Mouse (Mus musculus) midbrain, embryonic 14.5 days (tissue): ENCODE results near the gene Ctse. TPM values are rescaled to one million over a fixed set of nuclear protein-coding genes. Genes with fewer than 3 reads are reported as not detected.

Experiments used
- ATAC-seq: fragments of 200-750 bp; cut with Nextera tagmentation; 2 replicates; pipeline ENCODE4 v1.8.0; 2017; ENCODE audit warnings: moderate number of reproducible peaks, moderate library complexity; ENCODE audit not compliant: low FRiP score, low TSS enrichment
- DNase-seq: peaks from one replicate; pipeline ENCODE4 v3.0.0-alpha.2; 2015
- H3K27ac ChIP-seq: fragments of 300-500 bp; sonication (generic); replicated peaks from 2 replicates; pipeline ENCODE4 v1.5.1; 2014; ENCODE audit warnings: mild to moderate bottlenecking, low read depth, low read length, moderate library complexity
- H3K27me3 ChIP-seq: fragments of 300-500 bp; sonication (generic); 2 replicates; pipeline ENCODE4 v1.6.1; 2014; ENCODE audit warnings: low read length, control low read depth, mixed read lengths; ENCODE audit not compliant: control insufficient read depth, insufficient read depth
- H3K36me3 ChIP-seq: fragments of 300-500 bp; sonication (generic); 2 replicates; pipeline ENCODE4 v1.6.1; 2014; ENCODE audit warnings: low read length, control low read depth; ENCODE audit not compliant: control insufficient read depth, insufficient read depth
- H3K4me1 ChIP-seq: fragments of 300-500 bp; sonication (generic); 2 replicates; pipeline ENCODE4 v1.6.1; 2014; ENCODE audit warnings: mild to moderate bottlenecking, antibody characterized with exemption, low read length, control low read depth; ENCODE audit not compliant: control insufficient read depth, insufficient read depth
- H3K4me2 ChIP-seq: fragments of 300-500 bp; sonication (generic); 2 replicates; pipeline ENCODE4 v1.6.1; 2014; ENCODE audit warnings: mild to moderate bottlenecking, low read length, moderate library complexity
- H3K4me3 ChIP-seq: fragments of 300-500 bp; sonication (generic); replicated peaks from 2 replicates; pipeline ENCODE4 v1.5.1; 2014; ENCODE audit warnings: low read depth, low read length
- H3K9ac ChIP-seq: fragments of 300-500 bp; sonication (generic); replicated peaks from 2 replicates; pipeline ENCODE4 v1.6.1; 2014; ENCODE audit warnings: mild to moderate bottlenecking, low read length, moderate library complexity
- H3K9me3 ChIP-seq: fragments of 300-500 bp; sonication (generic); 2 replicates; pipeline ENCODE4 v1.6.1; 2016; ENCODE audit warnings: low read length, control low read depth, mixed read lengths; ENCODE audit not compliant: control insufficient read depth
- WGBS: fragments of 180-500 bp; shearing (Covaris S2); extraction: QIAGEN DNeasy Blood & Tissue Kit; methylation state at CpG from one replicate; pipeline ENCODE4 v1.1.7; 2014; 5-methylcytosine and 5-hydroxymethylcytosine counted together
- polyA plus RNA-seq: library from polyadenylated mRNA; unstranded; fragments of >200 nt; fragmentation: Nextera tagmentation; extraction: Ambion mirVana; gene quantifications from 2 replicates; pipeline ENCODE4 v1.2.1, GENCODE M21; 2014

The Ctse gene
- polyA plus RNA-seq, 1 experiment from 2014 or later: not detected

GRCm38 (mm10) chr1:131699642-131700041, 61.5 kb downstream of the Ctse start:
- Histone ChIP-seq H3K4me1 (no peaks in the 10 kb centered on the region), H3K4me3 (no peak overlapping the region), H3K4me2 (no peak overlapping the region), H3K27me3 (no peaks in the 10 kb centered on the region), H3K36me3 (no peaks in the 10 kb centered on the region), H3K9me3 (no peaks in the 10 kb centered on the region), H3K27ac (no peak overlapping the region), H3K9ac (no peak overlapping the region)
- WGBS: 87% methylated on average over 4 of the region's 4 CpGs
- ATAC-seq (no peak), DNase-seq (no peak)

GRCm38 (mm10) chr1:131700447-131700846, 62.3 kb downstream of the Ctse start:
- Histone ChIP-seq H3K4me3 (no peak overlapping the region), H3K9ac (no peak overlapping the region), H3K9me3 (no peaks in the 10 kb centered on the region), H3K36me3 (no peaks in the 10 kb centered on the region), H3K4me1 (no peaks in the 10 kb centered on the region), H3K27ac (no peak overlapping the region), H3K4me2 (no peak overlapping the region), H3K27me3 (no peaks in the 10 kb centered on the region)
- DNase-seq (no peak), ATAC-seq (no peak)
- WGBS: 75% methylated on average over 5 of the region's 5 CpGs

- Histone ChIP-seq H3K27me3 (no peaks in the 10 kb centered on the region), H3K4me3 (no peak overlapping the region), H3K36me3 (no peaks in the 10 kb centered on the region), H3K4me1 (no peaks in the 10 kb centered on the region), H3K27ac (no peak overlapping the region), H3K4me2 (no peak overlapping the region), H3K9ac (no peak overlapping the region), H3K9me3 (no peaks in the 10 kb centered on the region)
- WGBS: 88% methylated on average over 5 of the region's 5 CpGs
- ATAC-seq (no peak), DNase-seq (no peak)
Measured at GRCm38 (mm10) chr1:131701391-131701790, 63.3 kb downstream of the Ctse start.

DNA sequence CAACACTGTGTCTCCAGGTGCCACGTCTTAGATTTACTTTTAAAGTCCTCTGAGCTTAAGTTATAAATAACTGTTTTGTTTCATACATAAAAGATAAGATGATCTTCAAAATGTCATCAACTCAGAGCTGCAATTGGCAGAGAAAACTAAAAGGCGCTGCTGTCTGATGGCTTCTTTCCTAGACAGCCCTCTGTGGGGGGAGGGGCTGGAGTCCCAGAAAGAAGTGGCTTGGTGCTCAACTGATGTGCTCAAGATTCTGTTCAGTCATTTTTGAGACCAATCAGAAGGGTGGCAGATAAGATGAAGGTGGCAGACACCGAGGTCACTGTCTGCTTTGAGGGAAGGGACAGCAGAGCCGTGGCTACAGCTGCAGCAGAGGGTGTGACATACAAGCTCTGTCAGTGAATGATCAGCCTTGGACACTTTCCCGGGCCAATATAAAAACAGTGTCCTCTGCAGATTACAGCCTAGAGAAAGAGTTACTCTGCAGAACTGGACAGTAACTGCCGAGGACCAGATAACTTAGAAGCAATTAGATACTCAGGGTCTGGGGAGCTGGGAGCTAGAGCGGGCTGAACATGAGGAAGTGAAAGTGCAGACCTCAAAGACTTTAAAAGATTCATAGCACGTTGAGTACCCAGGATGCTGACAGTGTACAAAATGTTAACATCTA, 64.1 kb downstream of the Ctse start:
- Histone ChIP-seq H3K36me3 (no peaks in the 10 kb centered on the region), H3K27me3 (no peaks in the 10 kb centered on the region), H3K4me3 (no peak overlapping the region), H3K27ac (no peak overlapping the region), H3K9ac (no peak overlapping the region), H3K4me2 (no peak overlapping the region), H3K4me1 (no peaks in the 10 kb centered on the region), H3K9me3 (no peaks in the 10 kb centered on the region)
- ATAC-seq: no peak
- no peak for DNase-seq
- WGBS: 86% methylated on average over 8 of the region's 8 CpGs

DNA sequence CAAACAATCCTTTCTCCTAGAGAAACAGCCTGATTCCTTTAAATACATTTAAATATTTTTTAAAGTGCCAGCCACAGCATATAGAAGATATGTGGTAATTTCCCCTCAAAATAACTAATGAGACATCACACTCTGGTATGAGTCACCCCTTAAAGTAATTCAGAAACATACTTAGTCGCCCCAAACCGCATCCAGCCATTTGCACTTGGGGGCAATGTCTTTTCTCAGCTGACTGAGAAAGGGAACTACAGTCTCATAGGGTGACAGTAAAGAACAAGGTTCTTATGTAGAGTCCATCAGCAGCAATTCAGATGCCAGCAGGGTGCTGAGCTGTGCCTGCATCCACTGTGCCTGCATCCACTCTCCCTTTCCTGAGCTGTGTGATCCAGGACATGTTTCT, 65.4 kb downstream of the Ctse start:
- no peaks in the 10 kb centered on the region for H3K9me3 ChIP-seq
- H3K4me2 ChIP-seq: no peak overlapping the region
- DNase-seq (no peak), ATAC-seq (no peak)
- H3K9ac ChIP-seq: no peak overlapping the region
- H3K27ac ChIP-seq: no peak overlapping the region
- 91% methylated on average over 2 of the region's 2 CpGs for WGBS
- H3K4me3 ChIP-seq: no peak overlapping the region
- no peaks in the 10 kb centered on the region for H3K36me3 ChIP-seq
- H3K4me1 ChIP-seq: no peaks in the 10 kb centered on the region
- no peaks in the 10 kb centered on the region for H3K27me3 ChIP-seq

GRCm38 (mm10) chr1:131708338-131708737, 70.2 kb downstream of the Ctse start:
- no peak for ATAC-seq
- Histone ChIP-seq H3K27me3 (no peaks in the 10 kb centered on the region), H3K36me3 (no peaks in the 10 kb centered on the region), H3K9ac (no peak overlapping the region), H3K4me3 (no peak overlapping the region), H3K27ac (no peak overlapping the region), H3K4me2 (no peak overlapping the region), H3K9me3 (no peaks in the 10 kb centered on the region), H3K4me1 (no peaks in the 10 kb centered on the region)
- 24% methylated on average over 4 of the region's 4 CpGs for WGBS
- peak; percentile 68 for DNase-seq

GRCm38 (mm10) chr1:131711518-131711917, 73.4 kb downstream of the Ctse start:
- H3K9me3 ChIP-seq: no peaks in the 10 kb centered on the region
- WGBS: 77% methylated on average over 10 of the region's 10 CpGs
- no peak for DNase-seq

DNA sequence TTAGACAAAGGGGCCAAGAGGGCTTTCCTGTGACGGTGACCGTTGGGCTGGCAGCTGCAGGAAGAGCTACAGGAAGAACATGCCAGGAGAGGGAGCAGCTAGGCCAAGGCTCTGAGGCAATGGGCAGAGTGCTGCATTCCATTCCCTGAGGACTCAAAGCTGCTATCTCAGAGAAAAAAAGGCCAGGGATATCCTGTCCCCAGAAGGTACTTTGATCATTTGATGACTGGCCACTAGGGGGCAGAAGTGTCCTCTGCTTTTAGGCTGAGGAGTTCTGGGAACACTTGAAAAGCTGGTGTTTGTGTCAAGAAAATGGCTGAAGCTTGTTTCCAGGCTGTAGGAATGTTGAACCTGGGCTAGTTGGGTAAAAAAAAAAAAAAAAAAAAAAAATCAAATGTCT, 74.3 kb downstream of the Ctse start:
- ATAC-seq (no peak), DNase-seq (peak; percentile 94)
- H3K4me3 ChIP-seq: no peak overlapping the region
- no peak overlapping the region for H3K9ac ChIP-seq
- WGBS: 31% methylated on average over 2 of the region's 2 CpGs
- no peak overlapping the region for H3K4me2 ChIP-seq
- no peaks in the 10 kb centered on the region for H3K36me3 ChIP-seq
- H3K27me3 ChIP-seq: no peaks in the 10 kb centered on the region
- H3K27ac ChIP-seq: no peak overlapping the region
- no peaks in the 10 kb centered on the region for H3K4me1 ChIP-seq
- H3K9me3 ChIP-seq: no peaks in the 10 kb centered on the region

More at GRCm38 (mm10) chr1:131711518-131711917, 73.4 kb downstream of the Ctse start:
- Histone ChIP-seq H3K9ac (no peak overlapping the region), H3K27me3 (no peaks in the 10 kb centered on the region), H3K4me2 (no peak overlapping the region), H3K27ac (no peak overlapping the region), H3K4me1 (no peaks in the 10 kb centered on the region), H3K4me3 (no peak overlapping the region), H3K36me3 (no peaks in the 10 kb centered on the region)
- no peak for ATAC-seq
